Mouse (Mus musculus) cerebellum, adult 2 months (tissue): Measurements from ENCODE around the gene Cntrl.

Source experiments
- CTCF ChIP-seq: fragments of 200-500 bp; IDR thresholded peaks from 2 replicates; pipeline ENCODE4 v1.5.1; 2011; ENCODE audit warnings: low read depth, mild to moderate bottlenecking, control low read depth, low read length, moderate library complexity, borderline replicate concordance; ENCODE audit not compliant: insufficient read depth
- POLR2A ChIP-seq: fragments of 200-500 bp; IDR thresholded peaks from 2 replicates; pipeline ENCODE4 v1.6.1; 2011; ENCODE audit warnings: low read length, control low read depth, borderline replicate concordance; ENCODE audit not compliant: insufficient read depth

- no peak for TF ChIP-seq POLR2A
- no peak for TF ChIP-seq CTCF
Measured at GRCm38 (mm10) chr2:35131991-35132661, 22.8 kb downstream of the Cntrl start.
